Mouse (Mus musculus) adrenal gland, adult 2 months (tissue): ENCODE measurements around the gene Zfp839. TPM values are rescaled to one million over a fixed set of nuclear protein-coding genes. Genes with fewer than 3 reads are reported as not detected.
"Not testable (repeated sequence)": the region's sequence is repeated elsewhere in the genome, so short reads cannot be mapped to it uniquely, and the experiment has no call there.

Experiments
- DNase-seq: peaks from one replicate; pipeline ENCODE4 v3.0.0; 2021
- polyA plus RNA-seq: library from polyadenylated mRNA; depleted of rRNA; stranded (reverse); fragments of >200 nt; gene quantifications from 2 replicates; pipeline ENCODE4 v1.2.3, GENCODE M21; 2012
- total RNA-seq, 2 experiments: library from RNA; stranded (reverse); gene quantifications; 2 replicates each; pipeline ENCODE4 v1.2.3; 2021

The Zfp839 gene
- total and polyA plus RNA-seq, 3 experiments, result 8.5 to 14.1 (median 11.1) TPM

GRCm38 (mm10) chr12:110840348-110841198 lies 9.5 kb upstream of the Zfp839 start, which contains the start of gene Mok:
Gene Mok (minus strand): TSS chr12:110840939.
- peak; percentile 97 for DNase-seq

- no peak for DNase-seq
Observed at GRCm38 (mm10) chr12:110841731-110842493, 8.1 kb upstream of the Zfp839 start.

- DNase-seq, result peak; percentile 90
Observed at GRCm38 (mm10) chr12:110843194-110844048, 6.6 kb upstream of the Zfp839 start.

- peak; percentile 72 for DNase-seq
Observed at GRCm38 (mm10) chr12:110844227-110845130, 5.6 kb upstream of the Zfp839 start.

- peak; percentile 96 for DNase-seq
Observed at GRCm38 (mm10) chr12:110845131-110845880, 4.7 kb upstream of the Zfp839 start.

- DNase-seq, result no peak
Observed at GRCm38 (mm10) chr12:110846191-110846765, 3.8 kb upstream of the Zfp839 start.

- DNase-seq, result no peak
Observed at GRCm38 (mm10) chr12:110850929-110851256, 840 bp downstream of the Zfp839 start.

- DNase-seq, result peak; percentile 54
Observed at GRCm38 (mm10) chr12:110851414-110851813, 1.4 kb downstream of the Zfp839 start.

- no peak for DNase-seq
Observed at GRCm38 (mm10) chr12:110851923-110852322, 1.9 kb downstream of the Zfp839 start.

GRCm38 (mm10) chr12:110854786-110855737 lies 5.0 kb downstream of the Zfp839 start:
- DNase-seq, result no peak

GRCm38 (mm10) chr12:110857196-110857595 lies 7.1 kb downstream of the Zfp839 start:
- DNase-seq, result peak; percentile 55

GRCm38 (mm10) chr12:110858681-110859080 lies 8.6 kb downstream of the Zfp839 start:
- not testable (repeated sequence) for DNase-seq

- DNase-seq, result no peak
Observed at GRCm38 (mm10) chr12:110860293-110860692, 10.2 kb downstream of the Zfp839 start.

- DNase-seq, result no peak
Observed at GRCm38 (mm10) chr12:110861256-110861655, 11.2 kb downstream of the Zfp839 start.

GRCm38 (mm10) chr12:110864008-110864407 lies 14.0 kb downstream of the Zfp839 start:
- no peak for DNase-seq

- DNase-seq, result no peak
Observed at GRCm38 (mm10) chr12:110865571-110865970, 15.5 kb downstream of the Zfp839 start.

GRCm38 (mm10) chr12:110865989-110866388 lies 15.9 kb downstream of the Zfp839 start:
- DNase-seq, result no peak

GRCm38 (mm10) chr12:110870107-110870506 lies 20.1 kb downstream of the Zfp839 start:
- no peak for DNase-seq

GRCm38 (mm10) chr12:110871247-110871646 lies 21.2 kb downstream of the Zfp839 start:
- no peak for DNase-seq
